Mouse (Mus musculus) adrenal gland, adult 8-10 months (tissue): Measurements from ENCODE around the gene Gstp1. TPM values are rescaled to one million over a fixed set of nuclear protein-coding genes. Genes with fewer than 3 reads are reported as not detected.
"Not testable (repeated sequence)": the region's sequence is repeated elsewhere in the genome, so short reads cannot be mapped to it uniquely, and the experiment has no call there.

Experiments
- DNase-seq: peaks from one replicate; pipeline ENCODE4 v3.0.0; 2022
- total RNA-seq, 4 experiments: library from RNA; stranded (reverse); gene quantifications; 2 replicates each; pipeline ENCODE4 v1.2.4; 2022

Gene Gstp1
- total RNA-seq, 4 experiments from 2014 or later: 366 to 409 (median 394) TPM

DNA sequence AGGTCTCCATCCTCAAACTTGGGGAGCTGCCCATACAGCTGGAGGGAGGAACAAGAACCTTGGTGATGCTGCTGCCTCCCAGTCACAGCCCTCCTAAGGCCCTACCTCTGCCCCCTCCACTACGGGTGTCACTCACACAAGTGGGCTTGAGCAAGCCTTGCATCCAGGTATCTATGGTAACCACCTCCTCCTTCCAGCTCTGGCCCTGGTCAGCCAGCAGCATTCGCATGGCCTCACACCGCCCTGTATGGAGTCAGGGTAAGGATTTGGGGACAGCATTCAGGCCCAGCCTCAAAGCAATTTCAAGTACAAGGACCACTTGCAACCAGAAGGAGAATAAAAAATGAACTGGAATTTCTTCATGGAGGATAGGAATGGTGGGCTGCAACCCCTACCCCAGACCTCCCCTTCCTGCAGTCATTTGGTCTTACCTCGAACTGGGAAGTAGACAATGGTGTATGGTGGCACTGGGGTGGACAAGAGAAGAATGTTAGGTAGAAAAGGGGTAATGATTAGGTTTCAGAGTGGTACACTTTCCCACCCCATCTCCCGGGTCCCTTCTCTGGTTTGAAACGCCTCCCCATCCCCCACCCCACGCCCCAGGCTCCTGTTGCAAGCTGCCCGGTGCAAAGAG is 514 bp downstream of the Gstp1 start:
- DNase-seq: not testable (repeated sequence)

DNA sequence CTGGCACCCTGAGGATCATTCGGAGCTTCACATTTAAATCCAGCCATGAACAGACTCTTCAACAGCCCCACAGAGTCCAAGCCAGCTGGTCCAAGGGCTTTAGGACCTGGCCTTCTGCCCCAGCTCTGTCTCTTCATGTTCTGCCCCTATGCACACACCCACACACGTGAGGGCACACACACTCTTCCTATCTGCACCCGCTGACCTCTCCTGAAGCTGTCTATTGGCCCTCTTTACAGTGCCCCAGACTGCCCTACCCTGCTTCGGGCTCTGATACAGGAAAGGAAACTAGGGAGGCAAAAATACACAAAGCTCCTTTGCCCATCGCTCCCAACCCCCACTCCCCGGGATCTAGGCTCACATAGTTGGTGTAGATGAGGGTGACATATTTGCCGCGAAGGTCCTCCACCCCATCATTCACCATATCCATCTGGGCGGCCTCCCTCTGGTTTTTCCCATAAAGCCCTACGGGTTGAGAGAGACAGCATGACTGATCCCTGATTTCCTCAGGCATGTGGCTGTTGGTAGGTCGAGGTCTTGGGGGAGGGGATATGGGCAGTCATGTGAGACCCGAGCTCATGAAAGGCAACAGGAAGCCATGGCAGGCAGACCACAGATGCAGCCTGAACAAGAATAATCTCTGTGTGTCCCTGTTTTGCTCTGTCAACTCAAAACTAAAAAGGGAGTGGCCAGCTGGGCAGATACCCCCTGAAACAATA is 1.3 kb downstream of the Gstp1 start:
- DNase-seq: no peak

DNA sequence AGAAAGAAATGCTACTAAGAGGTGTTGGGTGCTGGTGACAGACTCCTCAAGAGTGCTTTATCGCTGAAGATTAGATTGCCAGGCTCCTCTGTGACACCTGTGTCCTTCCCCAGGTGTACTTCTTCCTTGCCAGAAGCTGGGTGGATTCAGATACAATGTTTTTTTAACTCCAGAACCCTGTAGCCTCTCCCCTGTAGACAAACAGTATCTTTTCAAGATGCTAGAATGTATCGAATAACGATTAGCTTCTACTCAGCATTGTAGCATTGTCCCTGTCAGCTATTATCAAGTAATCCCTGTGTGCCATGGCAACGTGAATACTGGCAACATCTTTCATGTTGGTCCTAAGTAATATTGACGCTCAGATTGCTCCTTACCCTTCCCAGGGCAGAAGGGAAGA is 4.0 kb downstream of the Gstp1 start:
- DNase-seq: no peak

DNA sequence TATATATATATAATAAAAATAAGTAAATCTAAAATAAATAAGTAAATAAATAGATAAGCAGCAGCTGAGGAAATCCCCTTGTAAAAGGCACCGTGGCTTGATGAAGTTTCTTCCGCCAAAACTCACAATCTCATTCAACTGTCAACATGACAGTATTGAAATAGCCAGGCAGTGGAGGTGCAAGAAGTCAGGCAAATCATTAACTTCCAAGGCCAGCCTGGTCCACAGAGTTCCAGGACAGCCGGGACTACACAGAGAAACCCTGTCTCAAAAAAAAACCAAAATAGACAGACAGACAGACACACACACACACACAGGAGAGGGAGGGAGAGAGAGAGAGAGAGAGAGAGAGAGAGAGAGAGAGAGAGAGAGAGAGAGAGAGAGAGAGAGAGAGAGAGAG is 4.5 kb downstream of the Gstp1 start:
- DNase-seq: no peak

DNA sequence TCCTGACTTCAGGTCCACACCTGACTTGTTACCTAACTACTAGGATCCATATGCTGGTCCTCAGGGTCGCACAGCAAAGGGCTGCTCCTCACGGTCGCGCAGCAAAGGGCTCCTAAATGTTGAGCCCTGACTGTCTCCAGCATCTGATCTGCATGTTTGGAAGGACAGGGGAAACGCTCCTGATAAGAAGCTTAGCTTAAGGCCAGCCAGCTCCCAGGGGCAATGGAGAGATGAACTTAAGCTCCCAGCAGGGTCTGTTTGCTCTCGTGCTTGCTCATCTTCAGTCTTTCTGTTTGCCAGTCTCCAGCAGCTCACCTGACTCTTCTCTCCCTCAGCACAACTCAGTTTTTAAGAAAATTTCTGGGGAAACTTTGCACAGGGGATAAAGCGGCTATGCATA is 5.1 kb downstream of the Gstp1 start:
- DNase-seq: no peak

DNA sequence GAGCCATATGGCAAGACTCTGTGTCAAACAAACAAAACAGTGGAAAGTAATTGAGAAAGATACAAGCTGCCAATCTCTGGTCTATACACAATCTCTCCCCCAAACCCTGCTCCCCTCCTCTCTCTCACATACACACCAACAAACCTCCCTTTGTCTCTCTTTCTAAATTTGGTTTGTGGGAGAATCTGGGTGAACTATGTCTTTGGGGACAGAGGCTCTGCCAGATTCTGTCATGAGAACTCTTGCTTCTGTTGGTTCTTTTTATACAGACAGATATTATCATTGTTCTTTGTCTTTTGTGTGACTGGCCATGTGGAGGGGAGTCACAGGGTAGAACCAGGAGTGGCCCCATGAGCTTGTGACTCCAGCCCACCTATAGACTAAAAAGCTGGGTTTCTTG is 10.2 kb downstream of the Gstp1 start:
- no peak for DNase-seq

DNA sequence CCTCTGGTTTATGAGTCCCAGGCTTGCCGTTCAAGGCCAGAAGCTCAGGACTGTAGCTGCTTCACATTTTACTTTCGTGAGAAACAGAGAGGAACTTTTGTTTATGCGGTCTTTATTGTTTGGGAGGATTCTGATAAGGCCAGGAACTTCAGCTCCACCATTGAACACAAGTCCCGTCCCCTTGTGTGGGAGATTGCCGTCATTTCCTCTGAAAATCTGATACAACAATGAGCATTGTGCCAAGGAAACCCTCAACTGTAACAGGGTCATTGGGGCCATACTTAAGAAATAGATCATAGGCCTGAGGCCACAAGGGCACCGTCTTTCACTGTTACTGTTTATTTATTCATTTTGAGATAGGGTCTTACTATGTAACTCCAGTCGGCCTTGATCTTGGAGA is 14.6 kb downstream of the Gstp1 start:
- DNase-seq: no peak

DNA sequence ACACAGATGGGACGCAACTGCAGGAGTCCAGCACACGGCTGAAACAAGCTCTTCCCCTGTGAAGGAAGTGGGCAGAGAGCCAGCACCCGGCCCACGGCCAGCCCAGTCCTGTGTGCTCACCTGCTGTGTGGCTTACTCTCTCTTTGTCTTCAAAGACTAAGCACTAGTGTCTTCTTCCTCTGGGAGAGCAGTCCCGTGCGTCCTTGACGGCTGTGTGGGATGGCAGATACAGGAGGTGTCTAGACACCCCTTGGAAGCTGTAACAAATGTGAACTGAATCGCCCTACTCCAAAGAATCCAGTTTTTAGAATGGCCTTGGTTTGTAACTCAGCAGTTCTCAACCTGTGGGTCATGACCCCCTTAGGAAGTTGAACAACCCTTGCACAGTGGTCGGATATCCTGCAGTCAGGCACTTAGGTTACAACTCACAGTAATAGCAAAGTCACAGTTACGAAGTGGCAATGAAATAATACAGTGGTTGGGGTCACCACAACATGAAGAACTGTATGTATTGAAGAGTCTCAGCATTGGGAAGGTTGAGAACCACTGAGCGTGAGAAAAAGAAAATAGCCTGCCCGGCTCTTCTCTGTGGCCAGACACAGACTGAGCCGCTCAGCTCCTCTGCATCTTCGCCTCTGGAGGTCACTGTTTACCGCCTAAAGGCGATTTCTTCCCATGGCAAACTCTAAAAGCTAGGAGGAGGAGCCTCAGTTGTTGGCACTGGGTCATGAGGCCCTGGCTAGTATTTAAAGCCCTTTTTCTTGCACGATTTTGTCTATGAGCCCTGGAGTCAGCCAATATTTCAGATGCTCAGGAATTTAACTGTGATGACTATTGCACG is 18.8 kb downstream of the Gstp1 start:
- DNase-seq: peak; percentile 82

DNA sequence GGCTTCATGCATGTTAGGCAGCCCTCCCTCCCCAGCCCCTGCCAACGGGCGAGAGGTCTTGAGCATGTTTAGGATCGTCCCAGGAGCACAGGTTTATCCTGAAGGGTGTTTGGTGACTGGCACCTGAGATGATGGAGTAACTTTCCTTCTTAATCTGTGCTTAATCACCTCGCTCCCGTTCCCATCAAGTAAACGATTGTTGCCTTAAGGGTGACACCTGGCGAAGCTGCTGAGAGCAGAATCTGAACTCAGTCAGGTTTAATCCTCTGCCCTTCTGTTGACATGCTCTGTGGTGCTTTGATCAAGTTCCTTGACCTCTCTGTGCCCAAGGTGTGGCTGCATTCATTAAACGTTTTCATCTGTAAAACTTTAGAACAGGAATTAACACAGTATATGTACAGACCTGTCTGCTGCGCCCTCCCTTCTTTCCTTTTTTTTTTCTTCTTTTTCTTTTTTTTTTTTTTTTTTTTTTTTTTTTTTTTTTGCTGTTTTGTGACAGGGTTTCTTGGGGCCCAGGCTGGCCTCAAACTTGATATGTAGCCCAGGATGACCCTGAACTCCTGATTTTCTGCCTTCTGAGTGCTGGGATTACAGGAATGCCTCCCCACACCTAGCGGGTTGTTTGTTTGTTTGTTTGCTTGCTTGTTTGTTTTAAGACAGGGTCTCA is 19.7 kb downstream of the Gstp1 start:
- no peak for DNase-seq

DNA sequence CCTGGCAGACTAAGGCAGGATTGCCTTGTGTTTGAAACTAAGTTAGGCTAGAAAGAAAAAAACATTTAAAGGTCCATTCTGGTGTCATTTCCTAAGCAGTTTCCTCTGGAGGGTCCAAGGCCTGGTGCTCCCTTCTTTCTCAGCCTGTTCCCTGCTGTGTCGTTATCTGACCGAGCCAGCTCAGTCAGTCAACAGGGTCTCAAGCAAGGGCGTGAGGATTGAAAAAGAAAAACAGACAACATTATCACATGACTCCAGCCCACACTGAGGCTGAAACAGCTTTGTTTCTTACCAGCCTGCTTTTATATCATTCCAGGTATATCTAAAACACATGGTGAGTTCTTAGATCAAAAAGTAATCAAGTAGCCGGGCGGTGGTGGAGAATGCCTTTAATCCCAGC is 22.1 kb downstream of the Gstp1 start:
- no peak for DNase-seq

DNA sequence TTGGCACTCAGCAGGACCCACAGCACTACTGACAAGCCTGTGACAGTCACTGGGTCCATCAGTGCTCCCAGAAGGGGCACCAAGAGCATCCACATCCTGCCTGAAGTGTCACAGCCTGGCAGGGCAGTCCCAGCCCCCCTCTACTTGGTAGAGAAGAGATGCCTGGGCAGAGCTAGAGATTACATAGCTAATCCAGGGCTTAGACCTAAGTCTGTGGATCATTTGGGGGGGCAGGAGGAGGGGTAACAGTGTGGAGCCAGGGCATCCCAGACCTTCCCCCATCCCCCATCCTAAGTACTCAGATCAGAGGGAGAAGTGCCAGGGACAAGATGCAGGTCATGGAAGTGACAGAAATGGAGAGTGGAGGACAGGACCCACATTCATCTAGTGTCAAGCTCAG is 23.0 kb downstream of the Gstp1 start:
- DNase-seq: no peak

DNA sequence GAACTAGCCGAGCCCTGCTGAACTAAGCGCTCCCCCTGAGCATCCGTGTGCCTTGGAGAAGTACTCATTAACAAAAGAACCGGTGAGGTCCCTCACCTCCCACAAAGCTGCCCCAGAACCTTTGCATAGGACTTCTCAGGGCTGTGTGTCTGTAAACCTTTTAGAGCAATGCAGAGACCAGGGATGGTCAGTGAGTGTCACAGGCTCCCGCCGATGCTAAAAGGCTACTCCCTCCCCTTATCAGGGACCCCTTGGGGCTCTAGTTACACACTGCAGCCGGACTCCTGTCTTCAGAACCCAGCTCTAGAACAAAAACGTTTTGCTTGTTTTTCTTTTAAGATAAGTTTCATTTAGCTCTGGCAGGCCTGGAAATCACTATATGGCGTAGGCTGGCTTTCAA is 24.7 kb downstream of the Gstp1 start:
- DNase-seq: no peak

DNA sequence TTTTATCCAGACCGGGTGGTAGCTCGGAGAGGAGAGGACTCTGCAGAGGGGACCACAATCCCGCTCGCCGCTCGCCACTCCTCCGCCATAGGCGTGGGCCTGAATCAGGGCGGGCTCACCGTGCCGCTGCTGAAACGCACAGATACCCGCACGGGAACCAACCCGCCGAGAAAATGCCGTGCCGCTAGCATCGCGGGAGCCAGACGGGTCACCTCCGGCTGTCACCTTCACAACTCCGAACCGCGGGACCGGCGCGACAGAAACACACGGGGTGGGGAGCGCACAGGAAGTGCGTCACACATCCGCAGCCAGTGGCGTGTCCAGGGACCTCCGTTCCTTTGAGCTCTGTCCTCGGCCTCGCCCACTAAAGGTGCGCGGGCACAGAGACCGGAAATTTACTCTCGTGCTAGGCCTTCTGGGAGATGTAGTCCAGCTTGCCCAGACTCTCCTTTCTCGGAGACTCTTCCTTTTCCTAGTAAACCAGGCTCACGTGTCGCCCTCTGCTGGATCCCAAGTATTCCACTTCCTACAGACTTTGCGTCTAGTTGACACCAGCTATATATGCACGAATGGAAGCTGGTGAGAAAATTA is 25.3 kb downstream of the Gstp1 start, which contains the start of gene Ndufv1:
Ndufv1 (minus strand) TSS at position 375 of the 591 bp plus-strand sequence.
- DNase-seq: peak; percentile 99

DNA sequence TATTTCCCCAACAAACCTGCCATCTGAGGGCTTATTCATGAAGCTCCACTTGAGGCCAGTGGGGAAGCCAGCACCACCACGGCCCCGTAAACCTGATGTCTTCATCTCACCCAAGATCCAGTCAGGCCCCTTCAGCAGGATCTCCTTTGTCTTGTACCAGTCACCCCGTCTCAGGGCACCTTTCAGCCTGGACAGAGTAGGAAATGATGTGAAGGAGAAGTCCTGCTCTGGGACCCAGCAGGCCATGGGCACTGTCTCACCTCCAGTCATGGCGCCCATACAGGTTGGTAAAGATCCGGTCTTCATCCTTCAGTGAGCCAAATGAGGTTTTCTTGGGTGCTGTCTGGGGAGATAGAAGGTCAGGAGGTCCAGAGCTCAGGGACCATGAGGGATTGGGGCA is 26.7 kb downstream of the Gstp1 start:
- DNase-seq: no peak

DNA sequence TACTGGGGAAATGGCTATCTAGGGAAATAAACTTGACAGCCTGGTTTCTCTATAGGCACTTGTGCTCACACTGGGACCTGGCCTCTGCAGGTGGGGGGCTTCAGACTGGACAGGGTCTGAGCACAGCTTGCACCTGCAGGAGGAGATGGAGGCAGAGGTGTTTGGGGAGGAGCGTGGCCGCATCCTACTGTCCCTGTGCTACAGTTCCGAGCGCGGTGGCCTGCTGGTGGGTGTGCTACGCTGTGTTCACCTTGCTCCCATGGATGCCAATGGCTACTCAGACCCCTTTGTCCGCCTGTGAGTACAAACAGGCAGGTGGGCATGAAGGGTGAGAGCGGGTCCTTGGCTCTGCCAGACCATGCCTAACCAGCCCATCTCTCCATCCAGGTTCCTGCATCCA is 31.8 kb downstream of the Gstp1 start:
- DNase-seq: no peak

DNA sequence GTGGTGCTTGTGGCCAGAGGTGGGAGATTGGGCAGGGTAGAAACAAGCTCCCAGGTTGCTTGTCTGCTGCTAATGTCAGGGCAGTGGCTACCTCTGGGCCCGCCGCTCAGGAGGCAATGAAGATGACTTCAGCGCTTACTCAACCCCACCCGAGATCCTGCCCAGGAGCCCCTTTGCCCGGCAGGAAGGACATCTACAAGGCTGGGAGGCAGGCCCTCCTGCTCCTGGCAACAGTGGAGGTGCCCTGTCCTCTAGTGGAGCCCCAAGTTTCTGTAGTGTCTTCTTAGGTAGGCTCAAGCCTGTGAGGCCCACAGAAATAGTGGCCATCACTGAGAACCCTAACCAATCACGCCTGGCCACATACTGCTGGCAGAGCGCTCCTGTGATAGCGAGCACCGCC is 32.7 kb downstream of the Gstp1 start:
- DNase-seq: no peak

DNA sequence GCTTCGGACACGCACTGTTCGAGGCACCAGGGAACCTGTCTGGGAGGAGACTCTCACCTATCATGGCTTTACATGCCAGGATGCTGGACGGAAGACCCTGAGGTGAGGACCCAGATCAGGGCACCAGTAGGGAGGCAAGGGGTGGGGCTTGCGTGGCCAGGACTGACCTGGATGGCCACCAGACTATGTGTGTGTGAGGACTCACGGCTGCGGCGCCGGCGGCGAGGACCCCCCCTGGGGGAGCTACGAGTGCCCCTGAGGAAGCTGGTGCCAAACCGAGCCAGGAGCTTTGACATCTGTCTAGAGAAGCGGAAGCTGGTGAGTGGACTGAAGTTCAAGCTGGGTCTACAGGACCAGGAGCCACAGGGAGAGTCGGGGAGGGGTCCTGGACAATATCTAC is 33.5 kb downstream of the Gstp1 start:
- no peak for DNase-seq

DNA sequence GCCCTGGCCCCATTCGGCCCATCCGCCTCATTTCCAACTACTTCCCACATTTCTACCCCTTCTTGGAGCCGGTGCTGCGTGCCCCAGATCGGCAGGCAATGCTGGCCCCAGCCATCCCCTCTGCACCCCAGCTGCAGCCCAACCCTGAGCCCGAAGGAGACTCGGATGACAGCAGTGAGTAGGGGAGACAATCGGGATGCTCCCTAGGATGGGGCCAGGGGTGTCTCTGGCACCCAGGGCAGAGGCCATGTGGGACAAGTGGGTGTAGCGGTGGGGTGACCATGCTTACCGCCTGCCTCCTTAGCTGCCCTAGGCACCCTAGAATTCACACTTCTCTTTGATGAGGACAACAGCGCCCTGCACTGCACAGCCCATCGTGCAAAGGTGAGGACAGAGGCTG is 34.1 kb downstream of the Gstp1 start:
- no peak for DNase-seq

DNA sequence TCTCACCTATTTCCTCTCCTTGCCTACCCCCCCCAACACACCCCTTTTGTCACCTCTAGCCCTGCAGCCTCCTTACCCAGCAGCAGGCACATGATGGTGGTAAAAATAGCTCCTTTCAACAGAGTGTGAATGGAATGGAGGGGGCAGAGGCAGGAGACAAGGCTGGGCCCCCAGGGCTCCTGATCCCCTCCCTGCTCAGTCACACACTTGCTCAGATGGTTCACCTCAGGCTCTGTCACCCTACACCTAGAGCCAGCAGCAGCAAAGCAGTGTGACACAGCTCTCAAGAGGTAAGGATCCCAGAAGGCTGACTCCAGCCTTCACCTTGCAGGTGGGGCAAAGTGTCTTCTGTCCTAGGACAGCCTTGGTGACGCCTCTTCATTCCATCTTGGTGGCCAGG is 34.7 kb downstream of the Gstp1 start, which contains the start of gene Doc2g:
Doc2g (plus strand) TSS at position 202 of the 400 bp plus-strand sequence.
- no peak for DNase-seq

DNA sequence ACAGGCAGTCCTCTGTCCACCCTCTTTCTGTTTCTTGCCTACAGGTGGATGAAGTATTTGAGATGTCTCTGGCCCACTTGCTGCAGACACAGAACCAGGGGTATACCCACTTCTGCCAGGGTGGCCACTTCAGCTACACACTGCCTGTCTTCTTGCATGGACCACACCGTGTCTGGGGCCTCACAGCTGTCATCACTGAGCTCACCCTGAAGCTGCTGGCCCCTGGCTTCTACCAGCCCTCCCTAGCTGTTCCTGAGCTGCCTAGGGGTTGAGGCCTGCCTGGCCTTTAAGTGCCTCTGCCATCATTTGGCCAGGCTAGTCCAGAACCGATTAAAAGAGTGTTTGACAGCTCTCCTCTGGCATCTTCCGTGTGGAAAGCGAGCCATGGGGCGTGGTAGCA is 36.0 kb downstream of the Gstp1 start:
- no peak for DNase-seq

DNA sequence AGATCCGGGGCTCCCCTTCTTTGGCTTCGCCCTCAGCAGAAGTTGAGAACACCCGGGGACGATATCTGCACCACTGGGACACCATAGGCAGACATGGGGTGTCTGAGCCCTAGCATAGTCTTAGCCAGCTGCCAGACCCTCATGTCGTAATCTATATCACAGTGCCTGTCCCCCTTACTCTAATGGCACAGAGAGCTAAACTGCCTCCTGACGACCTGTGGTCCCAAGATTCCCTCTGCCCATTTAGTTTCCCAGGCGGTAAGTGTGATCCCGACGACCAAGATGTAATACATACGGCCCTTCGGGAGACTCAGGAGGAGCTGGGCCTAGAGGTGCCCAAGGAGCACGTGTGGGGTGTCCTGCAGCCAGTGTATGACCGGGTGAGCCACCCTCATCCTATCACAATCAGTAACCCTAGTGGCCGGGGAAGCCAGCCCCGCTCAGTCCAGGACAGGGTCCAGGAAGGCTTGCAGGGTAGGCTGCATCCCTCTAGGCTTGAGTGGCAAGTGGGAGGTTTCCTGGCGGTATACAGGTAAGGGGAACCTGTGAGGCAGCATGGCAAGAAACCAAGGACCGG is 36.7 kb downstream of the Gstp1 start:
- DNase-seq: no peak
